Mouse (Mus musculus): Measurements from ENCODE around the gene Rps28.

DNA sequence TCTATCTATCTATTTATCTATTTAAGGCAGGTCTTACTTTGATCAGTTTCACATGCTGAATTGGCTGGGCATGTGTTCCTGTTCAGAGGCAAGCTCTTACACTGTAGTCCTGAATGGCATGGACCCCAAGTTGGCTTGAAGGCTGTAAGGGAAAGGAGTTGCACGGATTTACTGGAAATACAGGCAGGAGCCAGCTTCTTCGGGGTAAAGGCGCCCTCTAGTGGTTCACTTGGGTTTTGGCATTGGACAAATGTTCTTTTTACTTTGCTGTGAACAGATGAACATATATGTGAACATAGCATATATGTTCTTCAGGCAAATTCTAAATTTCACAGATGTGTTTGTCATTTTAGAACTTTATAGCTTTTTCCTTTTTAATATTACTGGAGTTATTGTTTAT is 2.5 kb upstream of the Rps28 start:
- TF ChIP-seq CTCF (IDR thresholded peaks at IDR 0.05; ENCODE audit: low read depth, low read length) (peak; percentile 71), POLR2A (IDR thresholded peaks at IDR 0.05; ENCODE audit: extremely low read depth, insufficient read depth, low read length) (no peak)
